Mouse (Mus musculus) lung, adult 2 months (tissue): ENCODE results near the gene Slc1a5.

ENCODE experiments used
- CTCF ChIP-seq: fragments of 200-500 bp; IDR thresholded peaks from 2 replicates; pipeline ENCODE4 v1.5.1; 2011; ENCODE audit warnings: mild to moderate bottlenecking, low read length, control low read depth; ENCODE audit not compliant: insufficient read depth
- POLR2A ChIP-seq: fragments of 200-500 bp; IDR thresholded peaks from 2 replicates; pipeline ENCODE4 v1.6.1; 2011; ENCODE audit warnings: low read depth, mild to moderate bottlenecking, control low read depth, low read length, borderline replicate concordance; ENCODE audit errors: extremely low read depth

- TF ChIP-seq POLR2A (no peak), CTCF (peak; percentile 96)
Measured at GRCm38 (mm10) chr7:16809739-16810138, 28.6 kb downstream of the Slc1a5 start.
